Mouse (Mus musculus): ENCODE results near the gene Zswim1. TPM values are rescaled to one million over a fixed set of nuclear protein-coding genes. Genes with fewer than 3 reads are reported as not detected.
"Not testable (repeated sequence)": the region's sequence is repeated elsewhere in the genome, so short reads cannot be mapped to it uniquely, and the experiment has no call there.

The Zswim1 gene
- total and polyA plus RNA-seq, 2 experiments from 2014 or later: 25.1 to 35.3 TPM

DNA sequence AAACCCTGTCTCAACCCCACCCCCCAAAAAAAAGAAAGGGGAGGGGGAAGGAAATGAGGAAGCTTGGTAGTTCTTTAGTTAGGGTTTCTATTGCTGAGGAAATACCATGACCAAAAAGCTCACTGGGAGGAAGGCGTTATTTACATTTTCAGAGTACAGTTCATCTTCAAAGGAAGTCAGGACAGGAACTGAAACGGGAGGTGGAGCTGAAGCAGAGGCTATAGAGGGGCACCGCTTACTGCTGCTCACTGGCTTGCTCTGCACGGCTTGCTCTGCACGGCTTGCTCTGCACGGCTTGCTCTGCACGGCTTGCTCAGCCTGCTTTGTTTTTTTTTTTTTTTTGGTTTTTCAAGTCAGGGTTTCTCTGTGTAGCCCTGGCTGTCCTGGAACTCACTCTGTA, 46.0 kb downstream of the Zswim1 start:
- WGBS: 72% methylated on average over 7 of the region's 7 CpGs
- Histone ChIP-seq H3K4me2 (ENCODE audit: low read depth, low read length, poor library complexity, severe bottlenecking) (no peak overlapping the region), H3K9ac (replicated peaks; ENCODE audit: low read length, poor library complexity, severe bottlenecking) (no peak overlapping the region), H3K27ac (ENCODE audit: low read depth, low read length) (no peak overlapping the region), H3K27me3 (ENCODE audit: insufficient read depth, low read length) (no peaks in the 10 kb centered on the region), H3K9me3 (ENCODE audit: low read length) (no peaks in the 10 kb centered on the region), H3K4me1 (ENCODE audit: insufficient read depth, low read length) (no peaks in the 10 kb centered on the region), H3K4me3 (ENCODE audit: low read depth, low read length) (no peak overlapping the region), H3K36me3 (ENCODE audit: insufficient read depth, low read length) (no peaks in the 10 kb centered on the region)
- ATAC-seq (ENCODE audit: low FRiP score) (no peak), DNase-seq (ENCODE audit: low spot score) (no peak)
- no peak for TF ChIP-seq CTCF (IDR thresholded peaks at IDR 0.05)

DNA sequence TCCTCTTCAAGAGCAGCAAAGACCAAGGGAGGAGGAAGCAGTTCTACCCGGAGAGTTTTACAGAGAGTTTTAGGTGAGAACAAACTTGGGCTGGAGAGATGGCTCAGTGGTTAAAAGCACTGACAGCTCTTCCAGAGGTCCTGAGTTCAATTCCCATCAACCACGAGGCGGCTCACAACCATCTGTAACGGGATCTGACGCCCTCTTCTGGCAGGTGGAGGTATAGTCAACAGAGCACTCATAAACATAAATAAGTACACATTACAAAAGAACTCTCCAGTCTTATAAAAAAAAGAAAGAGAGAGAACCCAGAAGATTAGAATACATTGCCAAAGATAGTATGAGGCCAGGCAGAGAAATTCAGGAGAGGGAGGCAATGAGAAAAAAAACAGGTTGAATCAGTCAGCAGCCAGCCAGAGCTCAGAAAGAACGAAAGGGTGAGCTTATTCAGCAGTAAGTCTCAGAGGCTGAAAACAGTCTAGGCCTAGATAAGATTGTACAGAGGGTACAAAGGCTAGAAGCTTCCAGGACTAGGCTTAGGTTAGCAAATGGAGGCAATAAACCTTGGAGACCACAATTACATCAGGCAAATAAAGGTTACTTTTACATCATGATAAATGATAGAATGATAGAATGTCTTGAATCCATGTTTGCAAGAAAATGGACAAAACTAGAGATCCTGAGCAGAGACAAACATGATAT, 49.3 kb downstream of the Zswim1 start:
- H3K9ac ChIP-seq (replicated peaks; ENCODE audit: low read length, poor library complexity, severe bottlenecking): no peak overlapping the region
- ATAC-seq (ENCODE audit: low FRiP score) (no peak), DNase-seq (ENCODE audit: low spot score) (no peak)
- TF ChIP-seq CTCF (IDR thresholded peaks at IDR 0.05): no peak
- H3K9me3 ChIP-seq (ENCODE audit: low read length): no peaks in the 10 kb centered on the region
- H3K4me3 ChIP-seq (ENCODE audit: low read depth, low read length): no peak overlapping the region
- H3K4me2 ChIP-seq (ENCODE audit: low read depth, low read length, poor library complexity, severe bottlenecking): no peak overlapping the region
- H3K27me3 ChIP-seq (ENCODE audit: insufficient read depth, low read length): no peaks in the 10 kb centered on the region
- H3K27ac ChIP-seq (ENCODE audit: low read depth, low read length): no peak overlapping the region
- no peaks in the 10 kb centered on the region for H3K4me1 ChIP-seq (ENCODE audit: insufficient read depth, low read length)
- no peaks in the 10 kb centered on the region for H3K36me3 ChIP-seq (ENCODE audit: insufficient read depth, low read length)
- WGBS: 56% methylated on average over 6 of the region's 6 CpGs

DNA sequence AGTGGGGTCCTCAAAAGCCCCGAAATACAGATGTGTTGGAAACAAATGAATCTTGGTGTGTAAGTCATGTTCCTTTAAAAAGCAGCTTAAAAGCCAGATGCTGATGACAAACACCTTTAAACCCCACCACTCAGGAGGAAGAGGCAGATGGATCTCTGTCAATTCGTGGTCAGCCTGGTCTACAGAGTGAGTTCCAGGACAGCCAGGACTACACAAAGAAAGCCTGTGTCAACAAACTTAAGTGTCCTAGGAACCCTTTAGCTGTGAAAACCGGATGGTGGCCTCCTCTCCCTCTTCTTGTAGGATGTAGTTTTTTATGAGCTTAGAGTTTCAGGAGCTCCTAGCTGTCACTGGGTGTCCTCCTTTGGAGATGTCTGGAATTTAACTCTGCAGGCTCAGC, 51.1 kb downstream of the Zswim1 start:
- Histone ChIP-seq H3K4me2 (ENCODE audit: low read depth, low read length, poor library complexity, severe bottlenecking) (no peak overlapping the region), H3K27ac (ENCODE audit: low read depth, low read length) (no peak overlapping the region), H3K9ac (replicated peaks; ENCODE audit: low read length, poor library complexity, severe bottlenecking) (no peak overlapping the region), H3K36me3 (ENCODE audit: insufficient read depth, low read length) (no peaks in the 10 kb centered on the region), H3K4me1 (ENCODE audit: insufficient read depth, low read length) (peaks cover 6% of the 10 kb centered on the region; the same call in 1 of the 2 replicates), H3K27me3 (ENCODE audit: insufficient read depth, low read length) (no peaks in the 10 kb centered on the region), H3K9me3 (ENCODE audit: low read length) (no peaks in the 10 kb centered on the region), H3K4me3 (ENCODE audit: low read depth, low read length) (no peak overlapping the region)
- ATAC-seq (ENCODE audit: low FRiP score) (no peak), DNase-seq (ENCODE audit: low spot score) (no peak)
- 79% methylated on average over 3 of the region's 3 CpGs for WGBS
- TF ChIP-seq CTCF (IDR thresholded peaks at IDR 0.05): no peak

DNA sequence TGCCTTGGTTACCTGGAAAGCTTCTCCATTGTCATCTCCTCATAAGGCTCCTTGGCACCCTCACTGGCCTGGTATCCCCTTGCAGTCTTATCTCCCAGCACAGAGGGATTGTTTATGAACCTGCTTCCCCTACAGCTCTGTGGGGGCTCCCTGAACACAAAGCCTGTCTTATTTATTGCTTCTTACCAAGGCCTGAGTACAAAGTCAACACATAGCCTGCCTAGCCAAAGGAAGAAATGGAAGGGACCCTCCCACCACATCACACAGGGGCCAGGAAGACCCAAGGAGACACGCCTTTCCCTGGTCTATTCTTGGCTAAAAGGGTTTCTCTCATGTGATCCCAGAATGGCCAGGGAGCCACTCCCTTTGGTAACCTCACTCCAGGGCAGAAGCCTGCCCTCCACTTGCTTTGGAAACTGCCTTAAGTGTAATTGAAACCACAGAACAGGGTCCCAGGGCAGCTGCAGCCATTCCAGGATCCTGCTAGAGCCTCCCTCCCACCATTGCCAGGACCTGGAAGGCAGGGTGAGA, 51.8 kb downstream of the Zswim1 start:
- no peak for TF ChIP-seq CTCF (IDR thresholded peaks at IDR 0.05)
- DNase-seq (ENCODE audit: low spot score) (no peak), ATAC-seq (ENCODE audit: low FRiP score) (no peak)
- Histone ChIP-seq H3K9ac (replicated peaks; ENCODE audit: low read length, poor library complexity, severe bottlenecking) (no peak overlapping the region), H3K4me3 (ENCODE audit: low read depth, low read length) (no peak overlapping the region), H3K4me1 (ENCODE audit: insufficient read depth, low read length) (peaks cover 9% of the 10 kb centered on the region; the same call in 1 of the 2 replicates), H3K27ac (ENCODE audit: low read depth, low read length) (no peak overlapping the region), H3K27me3 (ENCODE audit: insufficient read depth, low read length) (no peaks in the 10 kb centered on the region), H3K36me3 (ENCODE audit: insufficient read depth, low read length) (no peaks in the 10 kb centered on the region), H3K4me2 (ENCODE audit: low read depth, low read length, poor library complexity, severe bottlenecking) (no peak overlapping the region), H3K9me3 (ENCODE audit: low read length) (no peaks in the 10 kb centered on the region)
- WGBS: 43% methylated on average over 1 of the region's 1 CpGs

DNA sequence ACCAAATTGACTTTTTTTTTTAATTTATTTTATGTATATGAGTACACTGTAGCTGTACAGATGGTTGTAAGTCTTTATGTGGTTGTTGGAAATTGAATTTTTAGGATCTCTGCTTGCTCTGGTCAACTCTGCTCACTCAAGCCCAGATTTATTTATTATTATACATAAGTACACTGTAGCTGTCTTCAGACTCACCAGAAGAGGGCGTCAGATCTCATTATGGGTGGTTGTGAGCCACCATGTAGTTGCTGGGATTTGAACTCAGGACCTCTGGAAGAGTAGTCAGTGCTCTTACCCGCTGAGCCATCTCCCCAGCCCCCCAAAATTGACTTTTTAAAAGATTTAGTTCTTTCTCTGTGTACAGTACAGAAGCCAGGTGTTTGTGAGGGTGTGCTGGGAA, 53.2 kb downstream of the Zswim1 start:
- not testable (repeated sequence) for H3K36me3 ChIP-seq (ENCODE audit: insufficient read depth, low read length); H3K9ac ChIP-seq (replicated peaks; ENCODE audit: low read length, poor library complexity, severe bottlenecking); H3K9me3 ChIP-seq (ENCODE audit: low read length); DNase-seq (ENCODE audit: low spot score); H3K27ac ChIP-seq (ENCODE audit: low read depth, low read length); H3K27me3 ChIP-seq (ENCODE audit: insufficient read depth, low read length); H3K4me1 ChIP-seq (ENCODE audit: insufficient read depth, low read length); ATAC-seq (ENCODE audit: low FRiP score); H3K4me3 ChIP-seq (ENCODE audit: low read depth, low read length); H3K4me2 ChIP-seq (ENCODE audit: low read depth, low read length, poor library complexity, severe bottlenecking)
- WGBS: 36% methylated on average over 2 of the region's 2 CpGs

Other genes starting within 250 kb of the Zswim1 start
- gene Spint3, start 249.2 kb upstream of the Zswim1 start, total RNA-seq (2014; rRNA removed): not detected in 2 replicates
- gene Spint3, start 249.2 kb upstream of the Zswim1 start, polyA plus RNA-seq (2015; fragmentation: Nextera tagmentation; extraction: Ambion mirVana): not detected in 2 replicates
- gene Wfdc6a, start 237.2 kb upstream of the Zswim1 start, total RNA-seq (2014; rRNA removed): not detected in 2 replicates
- not detected in 2 replicates for gene Wfdc6a, start 237.2 kb upstream of the Zswim1 start, polyA plus RNA-seq (2015; fragmentation: Nextera tagmentation; extraction: Ambion mirVana)
- gene Eppin, start 229.1 kb upstream of the Zswim1 start, total RNA-seq (2014; rRNA removed): not detected in 2 replicates
- gene Eppin, start 229.1 kb upstream of the Zswim1 start, polyA plus RNA-seq (2015; fragmentation: Nextera tagmentation; extraction: Ambion mirVana): not detected in 2 replicates
- gene Wfdc6b, start 209.2 kb upstream of the Zswim1 start, total RNA-seq (2014; rRNA removed): not detected in 2 replicates
- not detected in 2 replicates for gene Wfdc6b, start 209.2 kb upstream of the Zswim1 start, polyA plus RNA-seq (2015; fragmentation: Nextera tagmentation; extraction: Ambion mirVana)
- gene Wfdc8, start 209.1 kb upstream of the Zswim1 start, total RNA-seq (2014; rRNA removed): 0.28 TPM in 1 of 2 replicates, not detected in the other
- not detected in 2 replicates for gene Wfdc8, start 209.1 kb upstream of the Zswim1 start, polyA plus RNA-seq (2015; fragmentation: Nextera tagmentation; extraction: Ambion mirVana)
- gene Wfdc16, start 183.9 kb upstream of the Zswim1 start, total RNA-seq (2014; rRNA removed): not detected in 2 replicates
- gene Wfdc16, start 183.9 kb upstream of the Zswim1 start, polyA plus RNA-seq (2015; fragmentation: Nextera tagmentation; extraction: Ambion mirVana): not detected in 2 replicates
- gene Wfdc10, start 166.6 kb upstream of the Zswim1 start, total RNA-seq (2014; rRNA removed): 3.5 TPM in 1 of 2 replicates, not detected in the other
- 0.38 and 0.42 TPM in 2 replicates for gene Wfdc10, start 166.6 kb upstream of the Zswim1 start, polyA plus RNA-seq (2015; fragmentation: Nextera tagmentation; extraction: Ambion mirVana)
- not detected in 2 replicates for gene Wfdc9, start 166.1 kb upstream of the Zswim1 start, total RNA-seq (2014; rRNA removed)
- gene Wfdc9, start 166.1 kb upstream of the Zswim1 start, polyA plus RNA-seq (2015; fragmentation: Nextera tagmentation; extraction: Ambion mirVana): not detected in 2 replicates
- not detected in 2 replicates for gene Wfdc11, start 148.6 kb upstream of the Zswim1 start, total RNA-seq (2014; rRNA removed)
- not detected in 2 replicates for gene Wfdc11, start 148.6 kb upstream of the Zswim1 start, polyA plus RNA-seq (2015; fragmentation: Nextera tagmentation; extraction: Ambion mirVana)
- gene Wfdc13, start 137.6 kb upstream of the Zswim1 start, total RNA-seq (2014; rRNA removed): not detected in 2 replicates
- not detected in 2 replicates for gene Wfdc13, start 137.6 kb upstream of the Zswim1 start, polyA plus RNA-seq (2015; fragmentation: Nextera tagmentation; extraction: Ambion mirVana)
- not detected in 2 replicates for gene Spint4, start 124.2 kb upstream of the Zswim1 start, total RNA-seq (2014; rRNA removed)
- gene Spint4, start 124.2 kb upstream of the Zswim1 start, polyA plus RNA-seq (2015; fragmentation: Nextera tagmentation; extraction: Ambion mirVana): not detected in 2 replicates
- gene Spint5, start 107.4 kb upstream of the Zswim1 start, total RNA-seq (2014; rRNA removed): not detected in 2 replicates
- not detected in 2 replicates for gene Spint5, start 107.4 kb upstream of the Zswim1 start, polyA plus RNA-seq (2015; fragmentation: Nextera tagmentation; extraction: Ambion mirVana)
- gene Wfdc3, start 76.8 kb upstream of the Zswim1 start, total RNA-seq (2014; rRNA removed): 0.16 and 1.3 TPM in 2 replicates
- gene Wfdc3, start 76.8 kb upstream of the Zswim1 start, polyA plus RNA-seq (2015; fragmentation: Nextera tagmentation; extraction: Ambion mirVana): 0.60 and 0.97 TPM in 2 replicates
- 18.5 and 24.7 TPM in 2 replicates for gene Dnttip1, start 76.7 kb upstream of the Zswim1 start, total RNA-seq (2014; rRNA removed)
- gene Dnttip1, start 76.7 kb upstream of the Zswim1 start, polyA plus RNA-seq (2015; fragmentation: Nextera tagmentation; extraction: Ambion mirVana): 48.4 and 54.2 TPM in 2 replicates
- 14.6 and 38.5 TPM in 2 replicates for gene Ube2c, start 52.8 kb upstream of the Zswim1 start, total RNA-seq (2014; rRNA removed)
- 18.1 and 18.4 TPM in 2 replicates for gene Ube2c, start 52.8 kb upstream of the Zswim1 start, polyA plus RNA-seq (2015; fragmentation: Nextera tagmentation; extraction: Ambion mirVana)
- gene Tnnc2, start 42.7 kb upstream of the Zswim1 start, total RNA-seq (2014; rRNA removed): not detected in 2 replicates
- gene Tnnc2, start 42.7 kb upstream of the Zswim1 start, polyA plus RNA-seq (2015; fragmentation: Nextera tagmentation; extraction: Ambion mirVana): 0.31 and 0.62 TPM in 2 replicates
- gene Snx21, start 36.9 kb upstream of the Zswim1 start, total RNA-seq (2014; rRNA removed): 80.8 and 100 TPM in 2 replicates
- 50.8 and 54.1 TPM in 2 replicates for gene Snx21, start 36.9 kb upstream of the Zswim1 start, polyA plus RNA-seq (2015; fragmentation: Nextera tagmentation; extraction: Ambion mirVana)
- gene Acot8, start 17.8 kb upstream of the Zswim1 start, total RNA-seq (2014; rRNA removed): 24.2 and 25.8 TPM in 2 replicates
- 17.5 and 19.7 TPM in 2 replicates for gene Acot8, start 17.8 kb upstream of the Zswim1 start, polyA plus RNA-seq (2015; fragmentation: Nextera tagmentation; extraction: Ambion mirVana)
- gene Zswim3, start 17.6 kb upstream of the Zswim1 start, total RNA-seq (2014; rRNA removed): 6.4 and 7.7 TPM in 2 replicates
- gene Zswim3, start 17.6 kb upstream of the Zswim1 start, polyA plus RNA-seq (2015; fragmentation: Nextera tagmentation; extraction: Ambion mirVana): 5.5 and 7.4 TPM in 2 replicates
- gene Spata25, start 5.9 kb downstream of the Zswim1 start, total RNA-seq (2014; rRNA removed): 1.1 TPM in 1 of 2 replicates, not detected in the other
- not detected in 2 replicates for gene Spata25, start 5.9 kb downstream of the Zswim1 start, polyA plus RNA-seq (2015; fragmentation: Nextera tagmentation; extraction: Ambion mirVana)
- gene Ctsa, start 10.2 kb downstream of the Zswim1 start, total RNA-seq (2014; rRNA removed): 110 and 112 TPM in 2 replicates
- 101 and 102 TPM in 2 replicates for gene Ctsa, start 10.2 kb downstream of the Zswim1 start, polyA plus RNA-seq (2015; fragmentation: Nextera tagmentation; extraction: Ambion mirVana)
- gene Neurl2, start 10.8 kb downstream of the Zswim1 start, total RNA-seq (2014; rRNA removed): 10.4 and 11.2 TPM in 2 replicates
- 7.6 and 7.8 TPM in 2 replicates for gene Neurl2, start 10.8 kb downstream of the Zswim1 start, polyA plus RNA-seq (2015; fragmentation: Nextera tagmentation; extraction: Ambion mirVana)
- gene Pltp, start 35.0 kb downstream of the Zswim1 start, total RNA-seq (2014; rRNA removed): 55.5 and 59.8 TPM in 2 replicates
- gene Pltp, start 35.0 kb downstream of the Zswim1 start, polyA plus RNA-seq (2015; fragmentation: Nextera tagmentation; extraction: Ambion mirVana): 85.5 and 87.7 TPM in 2 replicates
- gene Pcif1, start 56.6 kb downstream of the Zswim1 start, total RNA-seq (2014; rRNA removed): 77.2 and 90.1 TPM in 2 replicates
- gene Pcif1, start 56.6 kb downstream of the Zswim1 start, polyA plus RNA-seq (2015; fragmentation: Nextera tagmentation; extraction: Ambion mirVana): 88.9 and 94.6 TPM in 2 replicates
- gene Zfp335, start 89.1 kb downstream of the Zswim1 start, total RNA-seq (2014; rRNA removed): 28.9 and 29.0 TPM in 2 replicates
- 11.1 and 11.4 TPM in 2 replicates for gene Zfp335, start 89.1 kb downstream of the Zswim1 start, polyA plus RNA-seq (2015; fragmentation: Nextera tagmentation; extraction: Ambion mirVana)
- 7.5 and 13.4 TPM in 2 replicates for gene Mmp9, start 118.1 kb downstream of the Zswim1 start, total RNA-seq (2014; rRNA removed)
- gene Mmp9, start 118.1 kb downstream of the Zswim1 start, polyA plus RNA-seq (2015; fragmentation: Nextera tagmentation; extraction: Ambion mirVana): 7.1 and 8.2 TPM in 2 replicates
- 311 and 368 TPM in 2 replicates for gene Slc12a5, start 138.1 kb downstream of the Zswim1 start, total RNA-seq (2014; rRNA removed)
- gene Slc12a5, start 138.1 kb downstream of the Zswim1 start, polyA plus RNA-seq (2015; fragmentation: Nextera tagmentation; extraction: Ambion mirVana): 83.5 and 86.4 TPM in 2 replicates
- 74.5 and 79.2 TPM in 2 replicates for gene Ncoa5, start 212.2 kb downstream of the Zswim1 start, total RNA-seq (2014; rRNA removed)
- 54.3 and 65.5 TPM in 2 replicates for gene Ncoa5, start 212.2 kb downstream of the Zswim1 start, polyA plus RNA-seq (2015; fragmentation: Nextera tagmentation; extraction: Ambion mirVana)
- gene Cd40, start 232.9 kb downstream of the Zswim1 start, total RNA-seq (2014; rRNA removed): 5.2 and 5.9 TPM in 2 replicates
- 4.4 and 6.4 TPM in 2 replicates for gene Cd40, start 232.9 kb downstream of the Zswim1 start, polyA plus RNA-seq (2015; fragmentation: Nextera tagmentation; extraction: Ambion mirVana)